ENCODE assay signal across 12 mouse cellular contexts in the genomic region with DNA sequence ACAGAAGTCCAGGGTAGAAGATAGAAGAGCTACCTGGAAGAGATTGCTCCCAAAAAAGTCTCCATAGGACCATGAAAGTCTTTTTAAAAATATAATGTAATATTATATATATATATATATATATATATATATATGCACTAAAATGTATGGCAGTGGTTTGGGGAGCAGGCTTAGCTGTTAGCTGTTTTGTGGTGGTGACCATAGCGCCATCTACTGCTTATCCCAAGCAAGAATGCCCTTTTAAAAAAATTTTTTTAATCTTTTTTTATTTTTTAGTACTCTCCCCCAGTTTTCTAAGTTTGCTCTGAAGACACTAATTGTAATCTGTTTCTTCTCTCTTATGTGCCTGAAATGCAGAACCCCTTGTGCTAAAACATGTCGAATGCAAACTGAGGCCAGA.
DNase-seq lines count a peak whose midpoint lies in the region; ATAC-seq and TF ChIP-seq lines count a peak whose summit lies in the region.
"Had no signal": no experiment of that assay in that cellular context is flagged by ENCODE, and none has a peak within 500 bp of the region (broad histone marks: within the 10 kb centered on the region; RNA-seq: fewer than 3 reads in every experiment).

No protein-coding gene starts in this region.

- H3K36me3 ChIP-seq in embryonic facial prominence, embryonic 11.5 days (replicated peaks; ENCODE audit: control insufficient read depth, insufficient read depth, low read depth, low read length) = no peaks in the 10 kb centered on the region; the same call in 1 of the 2 replicates
- H3K36me3 ChIP-seq in embryonic facial prominence, embryonic 10.5 days (replicated peaks) = no peaks in the 10 kb centered on the region
- H3K36me3 ChIP-seq in E14TG2a.4 (ENCODE audit: insufficient read depth, low read length) = no peaks in the 10 kb centered on the region
- no peaks in the 10 kb centered on the region for H3K36me3 ChIP-seq in heart, embryonic 10.5 days

- no peak overlapping the region for H3K27ac ChIP-seq in embryonic facial prominence, embryonic 11.5 days (replicated peaks; ENCODE audit: low read depth, low read length)
- H3K27ac ChIP-seq in embryonic facial prominence, embryonic 10.5 days (replicated peaks) = no peak overlapping the region
- no peak overlapping the region for H3K27ac ChIP-seq in layer of hippocampus, adult 2 months
- H3K27ac ChIP-seq in heart, embryonic 10.5 days = no peak overlapping the region

- DNase-seq in embryonic facial prominence, embryonic 11.5 days (ENCODE audit: low spot score) = peak; percentile 55
- DNase-seq in embryonic facial prominence, embryonic 10.5 days (ENCODE audit: low spot score) = no peak
- no peak for DNase-seq in layer of hippocampus, adult 2 months (ENCODE audit: low spot score in 2 of 2)
- DNase-seq in layer of hippocampus, postnatal 25 days (ENCODE audit: extremely low spot score in 1 of 2, low spot score in 1 of 2) = no peak
- peak; percentile 51 for DNase-seq in embryo, embryonic 10.5 days (ENCODE audit: low spot score)
- no peak for DNase-seq in frontal cortex, postnatal 25 days (ENCODE audit: low spot score in 2 of 2)
- DNase-seq in heart, embryonic 10.5 days (ENCODE audit: low spot score) = no peak
- DNase-seq: B cell, adult 2 months; kidney, adult 9 months; lung, postnatal 4 days; right cerebral cortex, adult 18-20 months had no signal

- H3K4me2 ChIP-seq in embryonic facial prominence, embryonic 11.5 days (ENCODE audit: low read depth, low read length) = no peak overlapping the region

- 19% methylated on average over 2 of the region's 2 CpGs for WGBS in embryonic facial prominence, embryonic 11.5 days
- 26% methylated on average over 2 of the region's 2 CpGs for WGBS in embryonic facial prominence, embryonic 10.5 days
- 18% methylated on average over 2 of the region's 2 CpGs for WGBS in heart, embryonic 10.5 days

- peak; percentile 75 for TF ChIP-seq CTCF in layer of hippocampus, adult 2 months (conservative IDR thresholded peaks at IDR 0.05)
- peak; percentile 27 for TF ChIP-seq CTCF in E14TG2a.4 (conservative IDR thresholded peaks at IDR 0.05; ENCODE audit: low read length)

- H3K9ac ChIP-seq in embryonic facial prominence, embryonic 11.5 days (replicated peaks; ENCODE audit: low read length) = no peak overlapping the region

- H3K4me3 ChIP-seq in embryonic facial prominence, embryonic 11.5 days (ENCODE audit: low read depth, low read length) = no peak overlapping the region
- H3K4me3 ChIP-seq in embryonic facial prominence, embryonic 10.5 days = no peak overlapping the region
- no peak overlapping the region for H3K4me3 ChIP-seq in layer of hippocampus, adult 2 months
- no peak overlapping the region for H3K4me3 ChIP-seq in E14TG2a.4 (replicated peaks; ENCODE audit: low read length)
- no peak overlapping the region for H3K4me3 ChIP-seq in heart, embryonic 10.5 days

- H3K27me3 ChIP-seq in embryonic facial prominence, embryonic 11.5 days (ENCODE audit: control insufficient read depth, insufficient read depth, low read length) = no peaks in the 10 kb centered on the region
- H3K27me3 ChIP-seq in embryonic facial prominence, embryonic 10.5 days (replicated peaks; ENCODE audit: low read depth, poor library complexity, severe bottlenecking) = no peaks in the 10 kb centered on the region
- no peaks in the 10 kb centered on the region for H3K27me3 ChIP-seq in E14TG2a.4 (ENCODE audit: insufficient read depth, low read length)
- no peaks in the 10 kb centered on the region for H3K27me3 ChIP-seq in heart, embryonic 10.5 days (ENCODE audit: insufficient read depth, poor library complexity, severe bottlenecking)

- no peak for ATAC-seq in embryonic facial prominence, embryonic 11.5 days (replicated peaks; ENCODE audit: insufficient number of reproducible peaks, low FRiP score, low TSS enrichment, low read depth)

- H3K4me1 ChIP-seq in embryonic facial prominence, embryonic 11.5 days (ENCODE audit: control insufficient read depth, insufficient read depth, low read length) = no peaks in the 10 kb centered on the region
- peaks cover 6% of the 10 kb centered on the region for H3K4me1 ChIP-seq in embryonic facial prominence, embryonic 10.5 days
- H3K4me1 ChIP-seq in E14TG2a.4 (replicated peaks; ENCODE audit: low read depth, low read length) = no peaks in the 10 kb centered on the region
- H3K4me1 ChIP-seq in heart, embryonic 10.5 days = no peaks in the 10 kb centered on the region

- H3K9me3 ChIP-seq in embryonic facial prominence, embryonic 11.5 days (replicated peaks; ENCODE audit: control insufficient read depth, low read length) = no peaks in the 10 kb centered on the region
- no peaks in the 10 kb centered on the region for H3K9me3 ChIP-seq in embryonic facial prominence, embryonic 10.5 days
- H3K9me3 ChIP-seq in E14TG2a.4 (ENCODE audit: low read length) = no peaks in the 10 kb centered on the region
- no peaks in the 10 kb centered on the region for H3K9me3 ChIP-seq in heart, embryonic 10.5 days

Comparison
In these comparisons a context has a peak if more than half of its experiments do, and no peak if none do; other contexts are left out.
1. DNase-seq: peak in embryonic facial prominence, embryonic 11.5 days (single experiment) and embryo, embryonic 10.5 days (single experiment); none in embryonic facial prominence, embryonic 10.5 days (single experiment), layer of hippocampus, adult 2 months (0 of 2), layer of hippocampus, postnatal 25 days (0 of 2), frontal cortex, postnatal 25 days (0 of 2) and heart, embryonic 10.5 days (single experiment).